Mouse (Mus musculus): ENCODE data around the gene Frmpd4. TPM values are rescaled to one million over a fixed set of nuclear protein-coding genes. Genes with fewer than 3 reads are reported as not detected.

Frmpd4 gene
- polyA plus RNA-seq, 1 experiment from 2014 or later, result not detected

Other genes starting within 250 kb of the Frmpd4 start
- gene Msl3, start 96.7 kb upstream of the Frmpd4 start, polyA plus RNA-seq (2015; fragmentation: Nextera tagmentation; extraction: Ambion mirVana), result 18.3 and 22.8 TPM in 2 replicates
- gene Arhgap6, start 217.9 kb upstream of the Frmpd4 start, polyA plus RNA-seq (2015; fragmentation: Nextera tagmentation; extraction: Ambion mirVana), result 2.7 and 3.9 TPM in 2 replicates

All from liver, embryonic 13.5 days (tissue).